Mouse (Mus musculus): ENCODE measurements at regions not wholly inside any gene's neighbourhood (a gene's known extent, or its start where the extent isn't known, plus 50 kb on each side); places are given as distances from the start of the nearest gene placed in this dataset.

DNA sequence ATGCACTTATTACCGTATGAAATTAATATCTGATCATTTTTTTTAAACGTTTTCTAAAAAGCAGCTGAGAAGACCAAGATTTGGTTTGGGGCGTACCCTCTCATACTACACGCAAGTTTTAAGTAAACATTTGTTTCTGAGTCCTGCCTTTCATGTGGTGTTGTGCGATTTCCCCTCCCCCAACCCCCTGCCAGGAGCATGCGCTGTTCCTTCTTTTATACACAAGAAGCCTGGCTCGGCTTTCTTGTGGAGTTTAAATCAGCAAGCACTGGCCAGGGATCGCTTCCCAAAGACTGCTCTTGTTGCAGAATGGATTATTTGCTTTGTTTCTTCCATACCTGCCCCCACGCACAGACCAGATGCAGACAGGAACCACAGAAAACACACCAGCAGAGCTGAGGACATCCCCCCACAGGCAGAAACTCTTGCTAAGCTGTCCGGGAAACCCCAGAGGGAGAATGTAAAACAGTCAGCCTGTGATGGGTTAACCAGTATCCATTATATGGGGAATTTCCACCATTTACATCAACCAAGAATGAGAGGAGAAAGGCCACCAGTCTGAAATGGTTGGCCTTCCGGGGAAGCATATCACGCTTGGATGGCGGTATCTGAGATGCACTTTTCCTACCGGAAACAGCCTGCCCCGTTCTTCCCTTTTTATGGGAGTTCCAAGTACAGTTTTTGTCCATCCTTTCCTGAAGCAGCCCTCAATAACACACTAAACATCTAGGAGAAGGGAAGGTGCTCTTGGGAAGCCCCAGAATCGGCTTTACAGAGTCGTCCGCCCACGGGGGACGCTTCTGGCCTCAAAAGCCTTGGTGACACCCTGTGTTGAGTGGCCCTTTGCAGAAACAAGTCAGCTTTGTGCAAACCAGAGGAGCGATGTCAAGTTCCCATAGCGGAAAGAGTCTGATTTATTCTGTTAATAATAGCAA, 91.3 kb downstream of the Tomm20 start:
- DNase-seq = no peak

DNA sequence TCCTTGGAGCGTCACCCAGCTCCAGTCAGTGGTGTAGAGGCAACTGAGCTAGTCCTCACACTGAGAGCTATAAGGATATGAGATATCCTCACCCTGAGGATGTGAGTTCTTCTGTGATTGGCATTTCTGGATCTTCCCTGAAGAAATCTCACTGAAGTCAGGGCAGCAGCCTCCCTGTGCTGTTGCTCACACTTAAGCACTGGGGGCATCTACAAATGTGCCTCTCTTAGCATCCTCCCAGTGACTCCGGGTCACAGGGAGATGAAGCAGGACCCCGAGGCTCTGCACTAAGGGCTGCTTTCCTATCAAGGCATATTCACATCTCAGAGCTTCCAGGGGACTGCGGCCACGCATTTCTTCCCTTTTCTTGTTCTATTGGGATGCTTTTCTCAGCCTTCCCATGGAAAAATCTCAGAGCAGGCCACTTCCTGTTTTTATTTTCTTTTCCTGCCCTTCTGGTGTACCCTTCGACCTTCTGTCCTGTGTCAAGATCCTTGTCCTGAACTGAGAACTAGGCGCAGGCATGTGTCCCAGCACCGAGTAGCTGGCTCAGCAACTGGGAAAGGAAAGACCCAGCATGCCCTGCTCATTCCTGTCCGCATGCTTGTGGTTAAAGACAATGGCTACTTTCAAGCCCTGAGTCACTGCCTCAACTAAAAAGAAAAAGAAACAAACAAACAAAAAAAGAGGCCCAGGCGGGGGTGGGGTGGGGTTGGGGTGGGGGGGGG, 92.8 kb downstream of the Tomm20 start:
- no peak for DNase-seq

DNA sequence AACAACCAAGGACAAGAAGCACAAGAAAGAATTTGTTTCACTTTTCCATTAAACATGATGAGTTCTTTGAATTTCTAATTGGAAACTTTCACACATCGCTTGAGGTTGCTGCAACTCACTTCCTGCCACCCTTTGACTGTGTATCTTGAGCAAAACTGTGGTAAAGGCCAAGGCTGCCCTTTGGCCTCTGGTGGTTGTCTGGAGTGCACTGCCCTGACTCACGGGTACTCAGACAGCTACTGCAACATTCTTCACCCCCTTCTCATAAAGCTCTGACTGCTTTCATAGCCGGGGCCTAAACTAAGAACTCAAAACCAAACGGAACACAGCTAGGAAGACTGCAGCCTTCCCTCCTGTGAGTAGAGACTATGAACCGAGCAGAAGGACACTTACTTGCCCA, 93.5 kb downstream of the Tomm20 start:
- DNase-seq = no peak

DNA sequence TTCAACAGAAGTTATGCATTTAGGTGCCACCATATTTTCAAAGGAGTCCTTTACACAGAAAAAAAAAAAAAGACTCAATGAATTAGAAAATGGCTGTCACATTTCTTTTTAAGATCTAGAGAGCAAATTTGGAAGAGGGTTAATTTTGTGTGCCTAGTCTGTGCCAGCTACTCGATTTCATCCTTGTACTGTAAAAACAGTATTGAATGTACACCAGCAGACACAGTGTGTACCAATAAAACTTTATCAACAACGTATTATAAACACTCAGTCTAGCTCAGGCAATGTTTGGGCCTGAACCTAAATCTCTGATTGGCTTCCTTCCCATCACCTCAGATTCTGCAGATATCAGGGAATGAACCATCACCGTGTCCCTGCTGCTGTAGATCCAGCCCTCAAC, 93.9 kb downstream of the Tomm20 start:
- no peak for DNase-seq

DNA sequence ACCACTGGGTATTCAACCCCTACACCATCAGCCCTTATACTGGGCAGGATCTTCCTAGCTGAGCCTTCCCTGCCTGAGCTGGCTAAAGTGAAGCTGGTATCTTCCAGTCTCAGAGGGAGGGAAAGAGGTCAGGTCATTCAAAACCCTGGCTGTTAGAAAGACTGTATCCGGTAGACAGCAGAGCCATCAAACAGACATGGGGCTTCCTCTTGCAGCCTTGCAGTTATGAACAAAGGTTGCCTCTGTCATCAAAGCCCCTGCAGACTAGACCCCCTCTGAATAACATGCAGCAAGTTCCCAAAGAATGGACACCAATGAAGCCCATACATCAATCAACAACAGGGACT, 95.5 kb downstream of the Tomm20 start:
- no peak for DNase-seq

DNA sequence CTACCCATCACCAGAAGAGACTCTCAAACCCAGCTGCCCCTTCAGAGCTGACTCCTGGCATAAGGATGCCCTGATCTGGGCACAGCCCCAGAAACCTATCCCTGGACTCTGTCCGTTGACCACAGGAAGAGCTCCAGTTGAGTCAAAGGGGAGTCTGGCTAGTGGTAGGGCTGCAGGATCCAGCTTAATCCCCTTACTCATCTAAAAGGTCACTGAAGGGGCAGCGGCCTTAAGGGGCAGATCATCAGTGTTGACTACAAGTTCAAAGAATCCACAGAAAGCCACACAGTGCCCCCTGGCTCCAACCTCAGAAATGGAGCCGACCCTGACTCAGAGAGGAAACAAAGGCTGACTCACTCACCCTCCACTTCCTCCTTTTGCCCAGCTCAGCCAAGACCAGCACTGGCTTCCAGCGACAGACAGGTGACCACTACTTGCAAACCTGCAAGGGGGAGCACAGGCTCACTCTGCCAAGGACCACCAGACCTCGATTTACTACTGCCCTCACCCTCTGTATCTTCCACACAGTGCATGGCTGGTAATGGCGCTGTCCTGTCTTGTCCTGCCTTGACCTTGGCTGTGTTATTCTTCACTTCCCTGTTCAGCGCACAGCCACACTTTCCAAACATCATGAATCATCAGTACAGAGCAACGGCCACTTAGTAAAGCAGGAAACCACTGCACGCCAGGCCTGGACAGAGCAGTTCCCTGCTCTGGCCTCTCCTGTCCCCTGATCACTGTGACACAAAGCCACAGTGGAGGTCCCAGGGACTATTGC, 96.0 kb downstream of the Tomm20 start:
- DNase-seq = peak; percentile 82

GRCm38 (mm10) chr8:126848369-126849105, 97.1 kb downstream of the Tomm20 start:
- DNase-seq = no peak

DNA sequence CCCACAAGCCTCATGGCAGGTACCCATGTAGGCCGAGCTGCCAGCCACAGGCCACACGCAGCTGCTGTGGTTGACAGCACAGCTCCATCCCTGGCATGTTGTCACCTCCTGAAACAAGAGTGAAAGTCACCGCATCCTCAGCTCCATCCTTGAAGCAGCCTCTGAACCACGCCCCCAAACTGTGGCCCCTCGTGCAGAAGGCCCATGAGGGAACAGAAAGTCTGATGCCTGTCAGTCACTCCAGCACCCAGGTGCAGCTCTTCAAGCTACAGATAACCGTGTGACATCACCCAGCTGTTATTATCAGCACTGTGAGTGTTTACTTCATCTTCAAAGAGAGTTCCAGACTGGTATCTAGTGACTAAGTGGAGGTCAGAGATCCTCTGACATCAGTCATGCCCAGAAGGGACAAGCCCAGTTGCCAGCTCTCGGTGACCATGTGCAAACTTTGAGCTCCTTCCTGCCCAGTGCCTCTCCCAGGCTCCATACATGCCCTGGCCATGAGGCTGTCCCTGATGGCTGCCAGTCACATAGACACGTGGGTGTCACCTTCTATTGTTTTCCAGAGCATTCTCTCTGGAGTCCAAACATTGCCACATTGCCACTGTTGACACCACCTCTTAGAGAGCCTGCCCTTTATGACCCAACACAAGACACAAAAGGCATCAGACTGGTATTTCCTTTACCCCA, 97.8 kb downstream of the Tomm20 start:
- DNase-seq = peak; percentile 72

DNA sequence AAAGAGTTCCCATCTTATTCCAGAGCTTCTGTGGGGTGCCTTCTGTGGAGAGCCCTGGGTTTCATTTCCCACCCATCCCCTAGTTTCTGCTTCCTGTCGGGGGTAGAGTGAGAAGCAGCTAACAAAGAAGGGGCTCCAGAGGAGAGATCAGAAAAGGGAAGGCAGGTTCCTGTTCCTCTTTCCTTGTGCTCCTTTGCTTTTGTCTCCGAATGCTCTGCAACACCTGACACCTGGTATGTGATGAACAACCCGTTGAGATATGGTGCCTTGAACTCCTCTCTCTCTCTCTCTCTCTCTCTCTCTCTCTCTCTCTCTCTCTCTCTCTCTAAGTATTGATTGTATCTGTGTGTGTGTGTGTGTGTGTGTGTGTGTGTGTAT, 99.5 kb downstream of the Tomm20 start:
- DNase-seq = no peak

DNA sequence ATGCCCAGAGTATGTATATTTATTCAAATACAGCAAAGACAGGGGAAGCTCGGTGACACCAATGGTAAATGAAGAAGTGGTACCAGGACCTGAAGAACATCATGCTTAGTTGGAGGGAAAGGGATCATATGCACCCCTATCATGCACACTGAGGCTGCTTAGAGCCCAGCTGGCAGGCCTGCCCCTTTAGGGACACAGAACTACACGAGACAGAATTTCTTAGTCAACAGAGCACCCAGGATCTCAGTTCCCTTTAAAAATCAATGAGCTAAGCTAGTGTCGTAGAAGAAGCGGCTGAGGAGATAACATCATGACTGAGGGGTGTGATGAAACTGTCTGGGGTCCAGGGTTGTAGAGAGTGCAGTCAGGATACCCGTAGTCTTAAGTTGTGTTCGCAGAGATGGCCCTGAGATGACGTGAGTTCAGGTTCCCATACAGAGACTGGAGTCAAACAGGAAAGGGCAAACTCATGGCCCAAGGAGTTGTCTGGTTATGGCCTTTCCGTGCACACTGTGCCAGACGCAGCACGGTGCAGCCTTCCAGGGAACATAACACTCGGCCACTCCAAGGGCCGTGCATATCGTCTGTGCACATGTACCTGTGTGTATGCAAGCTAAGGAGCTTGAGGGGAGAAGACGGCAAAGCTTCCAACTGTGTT, 100.0 kb downstream of the Tomm20 start:
- DNase-seq = peak; percentile 68

- DNase-seq = no peak
These were observed 101.0 kb downstream of the Tomm20 start for GRCm38 (mm10) chr8:126844627-126845026.

DNA sequence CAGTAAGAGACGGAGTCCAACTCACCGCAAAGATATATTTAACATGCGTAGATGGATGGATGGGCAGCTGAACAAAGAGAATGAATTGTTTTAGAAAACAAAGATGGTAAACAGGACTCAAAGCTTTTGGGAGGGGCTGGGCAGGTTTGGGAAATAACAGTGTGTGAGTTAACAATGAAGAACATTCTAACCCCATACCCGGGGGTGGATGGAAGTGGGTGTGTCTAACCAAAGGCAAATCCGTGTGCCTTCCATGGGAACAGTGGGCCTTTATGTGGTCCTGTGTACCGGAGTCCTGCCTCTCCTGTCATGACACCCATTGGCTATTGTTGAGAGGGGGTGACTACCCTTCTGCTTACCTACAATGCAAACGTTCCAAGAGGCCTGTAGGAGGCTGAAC, 104.5 kb downstream of the Tomm20 start:
- DNase-seq = peak; percentile 54

DNA sequence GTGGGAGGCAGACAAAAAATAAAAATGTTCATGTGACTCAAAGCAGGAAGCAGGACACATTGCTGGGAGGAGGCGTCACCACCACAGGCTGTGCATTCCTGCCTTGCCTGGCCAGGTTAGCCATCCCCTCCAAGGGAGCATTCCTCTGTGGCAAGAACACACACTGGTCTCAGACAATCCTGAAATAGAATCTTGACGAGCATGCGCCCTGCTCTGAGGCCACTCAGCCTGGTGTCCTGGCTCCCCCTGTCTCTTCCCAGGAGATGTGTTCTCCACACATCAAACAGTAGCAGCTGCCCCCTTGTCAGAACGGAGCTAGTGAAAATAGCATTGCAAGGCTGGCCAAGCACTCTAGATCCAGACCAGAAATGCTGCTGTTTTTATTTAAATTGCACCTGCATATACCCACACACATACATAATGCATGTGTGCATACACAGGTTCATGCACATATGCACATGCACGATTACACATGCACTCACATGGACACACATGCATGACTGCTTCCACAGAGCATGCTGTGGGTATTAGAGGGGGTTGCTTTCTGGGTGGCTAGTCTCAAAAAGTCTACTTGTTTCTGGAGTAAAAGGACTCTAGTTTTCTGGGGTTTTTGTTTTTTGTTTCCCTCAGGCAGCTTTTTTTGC, 105.8 kb downstream of the Tomm20 start:
- peak; percentile 85 for DNase-seq

GRCm38 (mm10) chr8:126839039-126839711, 106.5 kb downstream of the Tomm20 start:
- peak; percentile 54 for DNase-seq

DNA sequence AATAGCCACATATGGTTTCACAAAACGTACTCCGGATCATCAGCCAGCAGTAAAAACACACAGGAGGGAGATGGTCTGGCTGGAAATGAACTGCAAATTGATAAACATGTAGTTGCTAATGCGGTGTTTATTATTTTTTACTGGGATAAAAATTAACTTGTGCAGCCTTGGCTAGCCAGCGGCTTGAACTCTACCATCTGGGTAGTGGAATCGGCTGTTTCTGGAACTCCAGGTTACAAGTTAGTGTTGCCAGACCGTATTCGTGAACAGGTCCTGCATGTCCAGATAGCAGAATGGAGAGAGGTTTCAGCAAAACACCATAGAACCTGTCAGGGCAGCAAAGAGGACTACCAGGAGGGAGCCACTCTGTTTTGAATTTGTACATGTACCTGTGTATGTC, 107.4 kb downstream of the Tomm20 start:
- no peak for DNase-seq

GRCm38 (mm10) chr8:126837318-126838025, 108.2 kb downstream of the Tomm20 start:
- no peak for DNase-seq

GRCm38 (mm10) chr8:126835554-126835953, 110.1 kb downstream of the Tomm20 start:
- no peak for DNase-seq

- DNase-seq = no peak
These were observed 111.9 kb downstream of the Tomm20 start for GRCm38 (mm10) chr8:126833471-126834453.
